ENCODE assay signal across 12 mouse cellular contexts in genomic region chr16:12826222-12826621, GRCm38 (mm10).
DNase-seq lines count a peak whose midpoint lies in the region; ATAC-seq and TF ChIP-seq lines count a peak whose summit lies in the region.
"Had no signal": no experiment of that assay in that cellular context is flagged by ENCODE, and none has a peak within 500 bp of the region (broad histone marks: within the 10 kb centered on the region; RNA-seq: fewer than 3 reads in every experiment).

No protein-coding gene starts in this region.

- no peak for TF ChIP-seq EP300 in stomach, postnatal 0 days (optimal IDR thresholded peaks at IDR 0.05)

- no peaks in the 10 kb centered on the region for H3K4me1 ChIP-seq in embryonic facial prominence, embryonic 11.5 days (ENCODE audit: control insufficient read depth, insufficient read depth, low read length)
- no peaks in the 10 kb centered on the region for H3K4me1 ChIP-seq in embryonic facial prominence, embryonic 10.5 days
- no peaks in the 10 kb centered on the region for H3K4me1 ChIP-seq in kidney, embryonic 16.5 days (ENCODE audit: insufficient read depth, low read length)
- no peaks in the 10 kb centered on the region for H3K4me1 ChIP-seq in stomach, postnatal 0 days (replicated peaks; ENCODE audit: control insufficient read depth, insufficient read depth)

- DNase-seq in embryonic facial prominence, embryonic 11.5 days (ENCODE audit: low spot score): peak; percentile 9
- no peak for DNase-seq in embryonic facial prominence, embryonic 10.5 days (ENCODE audit: low spot score)
- DNase-seq in kidney, adult 9 months: peak; percentile 2
- peak; percentile 7 for DNase-seq in ovary, postnatal 36 days (ENCODE audit: low spot score)
- DNase-seq in ovary, postnatal 10 days (ENCODE audit: low spot score): no peak
- no peak for DNase-seq in stomach, postnatal 0 days (ENCODE audit: low spot score)
- no peak for DNase-seq in layer of hippocampus, adult 18-20 months (ENCODE audit: low spot score in 2 of 2)
- DNase-seq: cerebellum, postnatal 10 days; gastrocnemius, postnatal 10 days; lung, adult 2 months; thymus, postnatal 25 days had no signal

- no peak overlapping the region for H3K27ac ChIP-seq in embryonic facial prominence, embryonic 11.5 days (replicated peaks; ENCODE audit: low read depth, low read length)
- no peak overlapping the region for H3K27ac ChIP-seq in embryonic facial prominence, embryonic 10.5 days (replicated peaks)
- H3K27ac ChIP-seq in kidney, embryonic 16.5 days (ENCODE audit: low read length): no peak overlapping the region
- H3K27ac ChIP-seq in stomach, postnatal 0 days (replicated peaks): no peak overlapping the region

- H3K9me3 ChIP-seq in embryonic facial prominence, embryonic 11.5 days (replicated peaks; ENCODE audit: control insufficient read depth, low read length): no peaks in the 10 kb centered on the region
- H3K9me3 ChIP-seq in embryonic facial prominence, embryonic 10.5 days: no peaks in the 10 kb centered on the region
- H3K9me3 ChIP-seq in kidney, embryonic 16.5 days (ENCODE audit: low read length): no peaks in the 10 kb centered on the region
- H3K9me3 ChIP-seq in stomach, postnatal 0 days (ENCODE audit: control insufficient read depth, low read length): no peaks in the 10 kb centered on the region

- H3K27me3 ChIP-seq in embryonic facial prominence, embryonic 11.5 days (ENCODE audit: control insufficient read depth, insufficient read depth, low read length): no peaks in the 10 kb centered on the region
- H3K27me3 ChIP-seq in embryonic facial prominence, embryonic 10.5 days (replicated peaks; ENCODE audit: low read depth, poor library complexity, severe bottlenecking): no peaks in the 10 kb centered on the region
- H3K27me3 ChIP-seq in kidney, embryonic 16.5 days (ENCODE audit: insufficient read depth, low read length): no peaks in the 10 kb centered on the region
- no peaks in the 10 kb centered on the region for H3K27me3 ChIP-seq in stomach, postnatal 0 days (ENCODE audit: control insufficient read depth, insufficient read depth, low read length)

- H3K4me3 ChIP-seq in embryonic facial prominence, embryonic 11.5 days (ENCODE audit: low read depth, low read length): no peak overlapping the region
- no peak overlapping the region for H3K4me3 ChIP-seq in embryonic facial prominence, embryonic 10.5 days
- H3K4me3 ChIP-seq in kidney, embryonic 16.5 days (ENCODE audit: low read length): no peak overlapping the region
- no peak overlapping the region for H3K4me3 ChIP-seq in stomach, postnatal 0 days (ENCODE audit: low read depth, low read length)

- ATAC-seq in embryonic facial prominence, embryonic 11.5 days (replicated peaks; ENCODE audit: insufficient number of reproducible peaks, low FRiP score, low TSS enrichment, low read depth): no peak
- ATAC-seq in kidney, embryonic 16.5 days (ENCODE audit: low FRiP score, low TSS enrichment): no peak
- ATAC-seq in stomach, postnatal 0 days (ENCODE audit: low FRiP score, low TSS enrichment): no peak

- H3K9ac ChIP-seq in embryonic facial prominence, embryonic 11.5 days (replicated peaks; ENCODE audit: low read length): no peak overlapping the region
- no peak overlapping the region for H3K9ac ChIP-seq in kidney, embryonic 16.5 days (replicated peaks; ENCODE audit: low read length)
- H3K9ac ChIP-seq in stomach, postnatal 0 days (ENCODE audit: low read length): no peak overlapping the region

- H3K4me2 ChIP-seq in embryonic facial prominence, embryonic 11.5 days (ENCODE audit: low read depth, low read length): no peak overlapping the region
- H3K4me2 ChIP-seq in kidney, embryonic 16.5 days (replicated peaks; ENCODE audit: low read depth, low read length): no peak overlapping the region
- no peak overlapping the region for H3K4me2 ChIP-seq in stomach, postnatal 0 days (replicated peaks; ENCODE audit: low read depth)

- 54% methylated on average over 8 of the region's 8 CpGs for WGBS in embryonic facial prominence, embryonic 11.5 days
- 65% methylated on average over 8 of the region's 8 CpGs for WGBS in embryonic facial prominence, embryonic 10.5 days
- WGBS in kidney, embryonic 16.5 days: 60% methylated on average over 8 of the region's 8 CpGs
- WGBS in stomach, postnatal 0 days: 35% methylated on average over 8 of the region's 8 CpGs

- TF ChIP-seq CTCF in stomach, postnatal 0 days (IDR thresholded peaks at IDR 0.05; ENCODE audit: low read depth): peak; percentile 60

- no peaks in the 10 kb centered on the region for H3K36me3 ChIP-seq in embryonic facial prominence, embryonic 11.5 days (replicated peaks; ENCODE audit: control insufficient read depth, insufficient read depth, low read depth, low read length)
- no peaks in the 10 kb centered on the region for H3K36me3 ChIP-seq in embryonic facial prominence, embryonic 10.5 days (replicated peaks)
- H3K36me3 ChIP-seq in kidney, embryonic 16.5 days (ENCODE audit: insufficient read depth, low read length): no peaks in the 10 kb centered on the region
- H3K36me3 ChIP-seq in stomach, postnatal 0 days (ENCODE audit: control insufficient read depth, insufficient read depth, low read length): no peaks in the 10 kb centered on the region

Comparison
In these comparisons a context has a peak if more than half of its experiments do, and no peak if none do; other contexts are left out.
1. DNase-seq: peak in embryonic facial prominence, embryonic 11.5 days (single experiment), kidney, adult 9 months (single experiment) and ovary, postnatal 36 days (single experiment); none in embryonic facial prominence, embryonic 10.5 days (single experiment), ovary, postnatal 10 days (single experiment), stomach, postnatal 0 days (single experiment) and layer of hippocampus, adult 18-20 months (0 of 2).